Mouse (Mus musculus): ENCODE data around the gene Fgf18.

Fgf18 gene

GRCm38 (mm10) chr11:33115796-33116195, 31.4 kb downstream of the Fgf18 start:
- no peak for DNase-seq (ENCODE audit: low read depth, low spot score)

- DNase-seq (ENCODE audit: low read depth, low spot score), result peak; percentile 84
Measured at GRCm38 (mm10) chr11:33112407-33112806, 34.8 kb downstream of the Fgf18 start.

- DNase-seq (ENCODE audit: low read depth, low spot score), result no peak
Measured at GRCm38 (mm10) chr11:33110111-33110510, 37.1 kb downstream of the Fgf18 start.

GRCm38 (mm10) chr11:33107540-33107939, 39.7 kb downstream of the Fgf18 start:
- no peak for DNase-seq (ENCODE audit: low read depth, low spot score)

GRCm38 (mm10) chr11:33104911-33105316, 42.3 kb downstream of the Fgf18 start:
- DNase-seq (ENCODE audit: low read depth, low spot score), result no peak

GRCm38 (mm10) chr11:33103291-33103943, 43.8 kb downstream of the Fgf18 start:
- DNase-seq (ENCODE audit: low read depth, low spot score), result no peak

- no peak for DNase-seq (ENCODE audit: low read depth, low spot score)
Measured at GRCm38 (mm10) chr11:33100027-33100507, 47.1 kb downstream of the Fgf18 start.

GRCm38 (mm10) chr11:33099425-33099824, 47.8 kb downstream of the Fgf18 start:
- no peak for DNase-seq (ENCODE audit: low read depth, low spot score)

GRCm38 (mm10) chr11:33098446-33098845, 48.8 kb downstream of the Fgf18 start:
- DNase-seq (ENCODE audit: low read depth, low spot score), result no peak

- peak; percentile 65 for DNase-seq (ENCODE audit: low read depth, low spot score)
Measured at GRCm38 (mm10) chr11:33097855-33098254, 49.3 kb downstream of the Fgf18 start.

GRCm38 (mm10) chr11:33089856-33090255, 57.3 kb downstream of the Fgf18 start:
- no peak for DNase-seq (ENCODE audit: low read depth, low spot score)

GRCm38 (mm10) chr11:33088181-33088580, 59.0 kb downstream of the Fgf18 start:
- no peak for DNase-seq (ENCODE audit: low read depth, low spot score)

GRCm38 (mm10) chr11:33086046-33086445, 61.2 kb downstream of the Fgf18 start:
- no peak for DNase-seq (ENCODE audit: low read depth, low spot score)

- no peak for DNase-seq (ENCODE audit: low read depth, low spot score)
Measured at GRCm38 (mm10) chr11:33085514-33085913, 61.7 kb downstream of the Fgf18 start.

GRCm38 (mm10) chr11:33085054-33085453, 62.1 kb downstream of the Fgf18 start:
- DNase-seq (ENCODE audit: low read depth, low spot score), result no peak

- no peak for DNase-seq (ENCODE audit: low read depth, low spot score)
Measured at GRCm38 (mm10) chr11:33084041-33084440, 63.2 kb downstream of the Fgf18 start.

- DNase-seq (ENCODE audit: low read depth, low spot score), result no peak
Measured at GRCm38 (mm10) chr11:33081175-33081574, 66.0 kb downstream of the Fgf18 start.

- no peak for DNase-seq (ENCODE audit: low read depth, low spot score)
Measured at GRCm38 (mm10) chr11:33080046-33080808, 67.0 kb downstream of the Fgf18 start.

- no peak for DNase-seq (ENCODE audit: low read depth, low spot score)
Measured at GRCm38 (mm10) chr11:33079424-33079823, 67.8 kb downstream of the Fgf18 start.

- DNase-seq (ENCODE audit: low read depth, low spot score), result peak; percentile 63
Measured at GRCm38 (mm10) chr11:33078036-33078435, 69.2 kb downstream of the Fgf18 start.

- no peak for DNase-seq (ENCODE audit: low read depth, low spot score)
Measured at GRCm38 (mm10) chr11:33075293-33075692, 71.9 kb downstream of the Fgf18 start.

- DNase-seq (ENCODE audit: low read depth, low spot score), result no peak
Measured at GRCm38 (mm10) chr11:33074541-33074940, 72.7 kb downstream of the Fgf18 start.

GRCm38 (mm10) chr11:33071358-33071922, 75.8 kb downstream of the Fgf18 start:
- DNase-seq (ENCODE audit: low read depth, low spot score), result peak; percentile 32

Data from forelimb bud, embryonic 11.5 days (tissue).